Mouse (Mus musculus): ENCODE results near the gene Rpl41.

- no peak for TF ChIP-seq POLR2A (IDR thresholded peaks at IDR 0.05; ENCODE audit: low read depth, low read length)
- TF ChIP-seq CTCF (IDR thresholded peaks at IDR 0.05; ENCODE audit: extremely low read depth, insufficient read depth, insufficient read length, insufficient replicate concordance): no peak
These were observed 39.9 kb downstream of the Rpl41 start for GRCm38 (mm10) chr10:128509203-128509602.

Measured in spleen, adult 2 months (tissue).